Mouse (Mus musculus) Patski (cell line): Measurements from ENCODE around the gene Fyn. TPM values are rescaled to one million over a fixed set of nuclear protein-coding genes. Genes with fewer than 3 reads are reported as not detected.

Source experiments
- ATAC-seq: fragments of 100-300 bp; one replicate; pipeline ENCODE4 v1.8.0; 2021
- CTCF ChIA-PET: fragments of 350-600 bp; sonication (Branson Sonifier 250); formaldehyde crosslinking; loops from one replicate; lab custom pipeline; 2022; ENCODE audit warnings: inconsistent platforms; lab: Charles Lee
- POLR2A ChIA-PET: fragments of 350-600 bp; sonication (Branson Sonifier 250); formaldehyde crosslinking; loops from one replicate; lab custom pipeline; 2022; ENCODE audit warnings: antibody characterized with exemption, inconsistent platforms; lab: Charles Lee
- DNase-seq: peaks from one replicate; pipeline ENCODE4 v3.0.0-alpha.2; 2011; ENCODE audit warnings: low read depth, low spot score
- H3K27me3 ChIP-seq: fragments of 371-371 bp; one replicate; pipeline ENCODE4 v1.5.1; 2021
- CTCF ChIP-seq: fragments of 100-300 bp; IDR thresholded peaks from one replicate; pipeline ENCODE4 v1.5.1; 2021
- in situ Hi-C: fragments of 300-500 bp; cut with MboI; formaldehyde crosslinking; loops from 3 replicates; pipeline ENCODE4 v1.11.1; 2018; ENCODE audit warnings: low pct_unique_long_range_greater_than_20kb, mixed read lengths
- polyA plus RNA-seq: library from polyadenylated mRNA; unstranded; gene quantifications from one replicate; pipeline ENCODE4 v1.2.3, GENCODE M21; 2021

Gene Fyn
- polyA plus RNA-seq, 1 experiment from 2014 or later: 64.4 TPM

DNA sequence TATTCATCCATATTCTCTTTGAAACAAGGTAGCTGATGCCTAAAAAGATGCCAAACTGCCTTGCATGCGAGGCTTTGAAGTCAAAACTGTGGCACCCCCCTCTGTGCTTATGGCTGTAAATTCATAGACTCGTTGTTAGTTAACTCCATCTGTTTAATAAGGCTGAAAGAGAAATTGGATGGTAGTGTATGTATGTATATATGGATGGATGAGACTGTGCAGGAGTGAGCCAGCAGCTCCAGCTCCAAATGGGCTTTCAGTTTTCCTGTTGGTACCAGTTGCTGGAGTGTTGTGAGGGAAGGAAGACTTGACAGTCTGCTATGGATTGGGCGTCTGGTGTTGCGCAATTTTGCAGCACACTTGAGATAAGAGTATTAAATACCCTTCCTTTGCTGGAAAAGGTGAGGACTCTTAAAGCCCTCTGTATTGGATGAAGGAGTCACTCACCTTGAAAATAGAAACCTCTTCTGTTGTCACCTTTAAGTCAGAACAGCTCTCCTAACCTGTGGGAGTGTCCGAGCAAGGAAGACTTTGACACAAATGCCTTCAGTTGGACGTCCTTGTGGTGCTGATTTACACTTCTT lies 24.3 kb downstream of the Fyn start:
- ATAC-seq: no peak
- POLR2A ChIA-PET: no interaction called here

DNA sequence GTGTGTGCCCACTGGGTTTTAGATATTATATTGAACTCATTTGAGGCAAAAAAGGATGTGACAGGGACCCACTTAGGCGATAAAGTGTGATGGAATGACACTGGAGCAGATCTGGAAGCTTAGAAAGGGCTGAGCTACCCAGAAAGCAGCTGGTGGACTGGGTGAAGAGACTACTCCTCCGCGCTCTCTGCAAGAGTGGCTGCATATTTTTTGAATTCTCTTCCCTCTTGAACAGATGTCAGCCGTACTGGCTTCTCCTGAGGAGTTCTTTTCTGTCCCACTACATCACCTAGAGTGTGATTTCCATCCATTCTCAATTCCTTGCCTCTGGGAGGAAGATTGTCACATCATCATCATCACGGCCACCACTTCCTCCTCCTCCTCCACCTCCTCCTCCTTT lies 26.9 kb downstream of the Fyn start:
- POLR2A ChIA-PET: no interaction called here
- DNase-seq (no peak), ATAC-seq (no peak)
- no peak for TF ChIP-seq CTCF
- CTCF ChIA-PET: interaction anchor here (2.1 kb wide), 1 partner anchor 11 kb away, joined by 5 read pairs; no protein-coding TSS in a partner anchor
- in situ Hi-C loops: no loop called here
- no peaks in the 10 kb centered on the region for H3K27me3 ChIP-seq

More for the DNA sequence above, 24.3 kb downstream of the Fyn start:
- TF ChIP-seq CTCF: no peak
- DNase-seq: no peak
- in situ Hi-C loops: no loop called here
- no peaks in the 10 kb centered on the region for H3K27me3 ChIP-seq
- CTCF ChIA-PET: interaction anchor here (1.0 kb wide), 1 partner anchor 22 kb away, joined by 3 read pairs; no protein-coding TSS in a partner anchor

DNA sequence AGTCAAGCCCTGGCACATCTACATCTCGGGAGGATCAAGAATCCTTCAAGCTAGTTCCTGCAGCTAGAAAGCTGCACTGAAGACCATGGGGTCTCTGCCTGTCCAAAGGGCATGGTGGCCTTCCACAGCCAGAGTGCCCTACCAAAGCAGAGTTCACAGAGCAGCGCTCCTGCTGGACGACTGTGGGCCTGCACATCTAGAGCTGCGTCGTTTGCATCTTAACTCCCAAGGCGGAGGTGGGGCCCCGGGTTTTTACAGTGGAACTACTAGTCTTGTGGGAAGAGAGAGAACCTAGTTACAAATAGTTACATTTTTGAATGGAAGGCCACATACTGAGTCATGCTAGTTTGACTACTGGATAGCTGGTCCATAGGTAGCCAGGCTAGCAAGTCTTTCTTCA lies 30.3 kb downstream of the Fyn start:
- POLR2A ChIA-PET: no interaction called here
- in situ Hi-C loops: no loop called here
- CTCF ChIA-PET: interaction anchor here (1.0 kb wide), 1 partner anchor 9 kb away, joined by 3 read pairs; no protein-coding TSS in a partner anchor
- ATAC-seq: no peak
- H3K27me3 ChIP-seq: no peaks in the 10 kb centered on the region
- DNase-seq: no peak
- no peak for TF ChIP-seq CTCF

DNA sequence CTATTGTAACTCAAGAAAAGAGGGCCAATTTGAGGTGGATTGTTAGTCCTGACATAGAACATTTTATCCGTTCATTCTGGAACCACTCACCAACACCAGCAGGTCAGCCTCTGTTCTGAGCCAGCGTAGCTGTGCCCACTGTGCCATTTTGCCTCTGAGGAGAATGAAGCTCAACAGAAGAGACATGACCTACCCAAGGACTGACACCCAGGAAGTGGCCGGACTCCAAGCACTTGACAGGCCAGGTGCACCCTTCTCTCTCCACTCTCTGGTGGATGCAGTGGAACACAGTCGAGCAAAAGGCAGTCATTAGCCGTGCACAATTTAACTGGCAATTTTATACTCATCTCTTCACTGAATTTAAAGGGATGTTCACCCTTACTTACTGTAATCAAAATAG lies 31.5 kb downstream of the Fyn start:
- DNase-seq (no peak), ATAC-seq (no peak)
- CTCF ChIA-PET: no interaction called here
- in situ Hi-C loops: no loop called here
- H3K27me3 ChIP-seq: no peaks in the 10 kb centered on the region
- no peak for TF ChIP-seq CTCF
- POLR2A ChIA-PET: no interaction called here

DNA sequence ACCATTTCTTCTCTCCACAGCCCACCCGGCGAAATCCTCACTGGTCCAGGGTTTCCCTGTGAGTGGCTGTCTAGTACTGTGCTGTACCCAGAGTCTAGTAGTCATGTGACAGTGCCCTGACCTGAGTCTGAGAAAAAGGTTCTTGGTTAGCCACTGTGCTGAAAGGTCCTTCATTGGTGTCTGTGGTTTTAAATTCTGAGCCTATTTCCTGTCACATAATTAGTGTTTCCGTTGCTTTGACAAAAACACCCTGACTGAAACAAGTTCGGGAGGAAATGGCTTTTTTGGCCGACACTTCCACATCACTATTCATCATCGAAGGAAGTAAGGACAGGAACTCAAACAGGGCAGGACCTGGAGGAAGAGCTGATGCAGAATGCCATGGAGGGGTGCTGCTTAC lies 33.8 kb downstream of the Fyn start:
- POLR2A ChIA-PET: no interaction called here
- no peak for TF ChIP-seq CTCF
- CTCF ChIA-PET: interaction anchor here (0.6 kb wide), 1 partner anchor 128 kb away, joined by 3 read pairs; no protein-coding TSS in a partner anchor
- ATAC-seq (no peak), DNase-seq (no peak)
- H3K27me3 ChIP-seq: no peaks in the 10 kb centered on the region
- in situ Hi-C loops: no loop called here

DNA sequence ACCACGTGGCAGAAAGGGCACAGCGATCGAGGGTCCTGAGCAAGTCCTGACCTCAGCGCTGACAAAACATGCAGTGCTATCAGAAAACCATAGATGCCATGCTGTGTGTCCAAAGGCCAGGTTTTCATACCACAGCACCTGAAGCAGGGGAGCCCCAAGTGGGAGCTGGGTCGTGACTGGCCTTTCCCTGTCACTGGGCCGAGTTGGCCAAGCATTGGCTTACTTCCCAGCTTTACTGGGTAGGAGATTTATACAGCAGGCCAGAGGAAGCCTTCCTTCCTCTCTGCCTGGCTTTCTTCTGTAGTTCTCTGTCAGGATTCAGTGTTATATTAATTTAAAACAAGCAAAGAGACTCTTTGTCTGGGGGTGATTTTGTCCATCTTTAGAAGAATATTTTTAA lies 35.1 kb downstream of the Fyn start:
- DNase-seq (no peak), ATAC-seq (no peak)
- TF ChIP-seq CTCF: no peak
- in situ Hi-C loops: no loop called here
- ChIA-PET CTCF (interaction anchor here (1.0 kb wide), 1 partner anchor 14 kb away, joined by 3 read pairs; no protein-coding TSS in a partner anchor), POLR2A (no interaction called here)
- H3K27me3 ChIP-seq: no peaks in the 10 kb centered on the region

DNA sequence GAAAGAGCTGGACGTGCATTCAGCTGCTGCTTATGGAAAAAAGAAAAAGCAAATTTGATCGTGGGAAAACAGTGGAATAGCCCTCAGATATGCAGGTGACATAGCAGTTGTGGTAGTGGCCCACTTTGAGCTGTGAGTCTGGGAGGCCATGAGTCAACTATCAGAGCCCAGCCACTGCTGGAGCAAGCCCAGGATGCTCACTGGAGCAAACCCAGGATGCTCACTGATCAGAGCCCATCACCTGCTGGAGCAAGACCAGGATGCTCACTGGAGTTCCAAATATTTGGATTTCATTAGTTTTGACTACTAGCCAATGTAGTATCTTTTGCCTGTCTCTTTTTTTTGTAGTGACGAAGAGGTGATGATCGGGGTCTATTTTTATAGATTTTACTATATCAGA lies 35.5 kb downstream of the Fyn start:
- TF ChIP-seq CTCF: no peak
- no peaks in the 10 kb centered on the region for H3K27me3 ChIP-seq
- ATAC-seq (no peak), DNase-seq (no peak)
- in situ Hi-C loops: no loop called here
- CTCF ChIA-PET: interaction anchor here (1.0 kb wide), 1 partner anchor 14 kb away, joined by 3 read pairs; no protein-coding TSS in a partner anchor
- POLR2A ChIA-PET: no interaction called here

DNA sequence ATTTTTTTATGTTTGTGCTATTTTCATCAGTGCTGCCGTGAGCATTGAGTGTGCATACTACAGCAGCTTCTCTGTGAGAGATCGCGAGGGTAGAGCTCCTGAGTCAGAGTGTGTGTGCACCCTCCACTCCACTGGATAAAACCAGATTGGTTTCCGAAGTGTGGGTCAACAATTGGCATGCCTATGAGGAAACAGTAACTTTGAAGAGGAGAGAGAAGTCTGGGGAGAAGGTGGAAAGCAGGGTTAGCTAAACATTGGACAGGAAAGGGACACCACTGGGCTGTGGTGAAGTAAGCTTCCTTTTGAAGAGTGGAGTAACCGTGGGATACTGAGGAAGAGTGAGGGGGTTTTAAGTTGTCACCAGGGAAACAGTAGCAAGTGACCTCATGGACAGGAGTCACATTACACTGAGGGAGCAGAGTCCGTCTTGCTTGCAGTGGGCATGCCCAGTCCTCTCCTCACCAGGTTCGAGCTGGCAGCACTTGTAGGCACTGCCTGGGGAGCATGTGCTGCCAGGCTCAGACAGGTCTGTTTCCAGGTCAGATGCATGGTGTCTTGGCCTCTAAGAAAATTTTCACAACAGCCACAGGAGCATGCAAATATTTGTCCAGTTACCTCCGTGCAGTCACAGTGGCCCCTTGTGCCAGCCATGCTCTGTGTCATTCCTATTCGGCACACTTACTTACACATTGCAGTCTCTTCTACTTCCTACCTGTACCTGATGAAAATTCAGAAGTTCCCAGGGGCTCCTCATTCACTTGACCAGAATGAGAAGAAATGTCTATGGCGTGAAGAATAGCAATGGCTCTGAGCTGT lies 37.5 kb downstream of the Fyn start:
- DNase-seq: no peak
- ChIA-PET CTCF (interaction anchor here (1.4 to 2.3 kb wide), 3 partner anchors 11 to 47 kb away, joined by 3 to 5 read pairs (median 3); no protein-coding TSS in a partner anchor), POLR2A (no interaction called here)
- TF ChIP-seq CTCF: no peak
- H3K27me3 ChIP-seq: no peaks in the 10 kb centered on the region
- no peak for ATAC-seq
- in situ Hi-C loops: no loop called here

DNA sequence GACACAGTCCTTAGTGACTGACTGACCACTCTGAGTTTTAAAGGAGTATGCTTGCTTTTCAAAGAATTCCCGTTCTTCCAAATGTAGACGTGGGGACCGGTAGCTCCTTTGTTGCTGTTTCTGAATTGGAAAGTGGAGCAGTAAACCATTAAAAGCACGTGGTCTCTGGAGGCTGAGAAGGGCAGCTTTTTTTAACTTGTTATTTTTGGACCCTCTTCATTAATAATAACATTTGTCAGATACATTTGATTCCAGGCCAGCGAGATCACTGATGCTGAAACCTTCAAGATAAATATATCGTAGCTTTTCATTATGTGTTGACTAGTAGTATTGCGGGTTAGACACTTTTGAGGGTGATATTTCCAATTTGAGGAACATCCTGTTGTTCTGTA lies 38.1 kb downstream of the Fyn start:
- no peaks in the 10 kb centered on the region for H3K27me3 ChIP-seq
- no peak for TF ChIP-seq CTCF
- DNase-seq: no peak
- ChIA-PET CTCF (interaction anchor here (1.4 to 2.3 kb wide), 4 partner anchors 8 to 47 kb away, joined by 3 to 5 read pairs (median 3); no protein-coding TSS in a partner anchor), POLR2A (no interaction called here)
- in situ Hi-C loops: no loop called here
- no peak for ATAC-seq

DNA sequence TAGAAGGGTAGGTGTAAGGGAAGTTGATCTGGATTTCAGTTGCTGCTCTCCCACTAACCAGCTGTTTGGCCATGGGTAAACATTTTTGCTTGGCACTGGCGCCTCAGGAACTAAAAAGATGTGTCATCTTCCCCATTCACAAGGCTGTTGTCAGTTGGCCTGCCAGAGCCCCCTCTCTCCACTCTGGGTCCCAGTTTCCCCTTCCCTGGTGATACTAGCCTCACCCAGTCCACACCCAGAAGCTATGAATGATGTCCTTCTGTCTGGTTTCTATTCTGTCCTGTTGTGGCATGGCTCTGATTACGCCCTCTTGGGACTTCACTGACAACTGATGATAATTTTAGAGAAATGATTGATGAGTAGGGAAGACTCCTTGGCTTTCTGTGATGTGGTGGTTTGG lies 38.9 kb downstream of the Fyn start:
- ChIA-PET CTCF (interaction anchor here (1.2 to 2.3 kb wide), 3 partner anchors 9 to 13 kb away, joined by 3 to 5 read pairs (median 3); no protein-coding TSS in a partner anchor), POLR2A (no interaction called here)
- ATAC-seq (no peak), DNase-seq (no peak)
- in situ Hi-C loops: no loop called here
- no peaks in the 10 kb centered on the region for H3K27me3 ChIP-seq
- no peak for TF ChIP-seq CTCF

DNA sequence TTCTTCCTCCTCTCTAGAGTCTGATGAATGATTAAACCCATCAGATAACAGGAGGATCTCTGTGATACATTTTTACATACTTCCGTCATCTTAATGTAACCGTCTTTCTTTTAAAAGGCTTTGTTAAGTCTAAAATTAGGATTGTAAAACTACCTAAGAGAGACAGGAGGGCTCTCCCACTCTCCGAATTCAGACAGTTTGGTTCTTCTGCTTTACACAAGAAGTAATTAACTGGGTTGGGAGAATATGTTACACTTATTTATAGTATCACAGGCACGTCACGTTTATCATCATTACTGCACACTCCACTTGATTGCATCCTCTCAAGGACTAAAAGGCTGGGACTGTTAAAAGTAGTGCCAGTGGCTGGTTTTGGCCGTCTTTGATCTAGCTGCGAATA lies 40.9 kb downstream of the Fyn start:
- no peak for ATAC-seq
- CTCF ChIA-PET: no interaction called here
- in situ Hi-C loops: no loop called here
- no peak for TF ChIP-seq CTCF
- POLR2A ChIA-PET: no interaction called here
- no peak for DNase-seq
- H3K27me3 ChIP-seq: no peaks in the 10 kb centered on the region
